Mouse (Mus musculus): ENCODE measurements around the gene Crx. TPM values are rescaled to one million over a fixed set of nuclear protein-coding genes. Genes with fewer than 3 reads are reported as not detected.

Crx gene
- not detected for total RNA-seq (2023)

GRCm38 (mm10) chr7:15879756-15880155, at the start of gene Crx:
TSS of gene Crx (minus strand) at chr7:15879968.

DNA sequence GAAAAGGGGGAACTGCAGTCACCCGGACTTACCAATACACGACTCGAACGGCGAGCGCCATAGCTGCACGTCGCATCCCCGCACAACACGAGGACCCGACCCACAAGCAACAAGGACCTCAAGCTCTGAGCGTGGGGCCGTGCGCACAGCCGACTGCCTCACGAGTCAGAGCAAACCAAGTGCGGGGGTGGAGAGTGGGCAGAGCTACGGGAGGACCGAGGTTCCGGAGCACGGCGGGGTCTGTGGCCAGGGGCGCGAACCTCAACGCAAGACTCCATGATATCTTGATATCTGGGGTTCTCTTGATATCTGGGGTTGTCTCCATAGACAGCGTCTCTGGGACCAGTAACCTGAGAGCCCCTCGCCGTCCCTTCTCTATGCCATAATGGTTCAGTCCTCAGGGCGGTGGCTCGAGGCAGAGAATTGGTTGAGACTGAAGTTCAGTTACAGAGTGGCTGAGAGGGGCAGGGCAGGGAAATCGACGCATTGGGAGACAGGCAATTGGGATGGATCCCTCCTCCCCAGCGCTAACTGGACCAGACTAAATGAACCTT, 42.5 kb upstream of the Crx start, which contains the start of gene Selenow:
Selenow (minus strand) TSS at position 183 of the 554 bp plus-strand sequence.

DNA sequence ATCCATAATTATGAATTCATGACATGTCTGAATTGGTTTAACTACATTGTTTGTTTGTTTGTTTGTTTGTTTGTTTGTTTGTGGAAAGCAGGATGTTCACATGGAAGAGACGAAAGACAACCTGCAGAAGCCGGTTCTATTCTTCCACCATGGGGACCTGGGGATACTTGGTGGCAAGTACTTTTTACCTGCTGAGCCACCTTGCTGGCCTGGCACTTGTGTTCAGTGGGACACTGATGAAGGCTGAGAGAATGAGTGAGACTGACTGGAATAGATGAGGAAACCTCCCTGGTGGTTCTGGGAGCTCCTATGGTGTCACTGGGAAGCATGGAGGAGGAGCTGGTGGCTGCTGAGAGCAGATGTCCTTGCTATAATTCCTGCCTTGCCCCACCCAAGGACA, 2.5 kb upstream of the Crx start, which contains the start of gene Crxos:
Crxos (plus strand) TSS at position 301 of the 400 bp plus-strand sequence.

DNA sequence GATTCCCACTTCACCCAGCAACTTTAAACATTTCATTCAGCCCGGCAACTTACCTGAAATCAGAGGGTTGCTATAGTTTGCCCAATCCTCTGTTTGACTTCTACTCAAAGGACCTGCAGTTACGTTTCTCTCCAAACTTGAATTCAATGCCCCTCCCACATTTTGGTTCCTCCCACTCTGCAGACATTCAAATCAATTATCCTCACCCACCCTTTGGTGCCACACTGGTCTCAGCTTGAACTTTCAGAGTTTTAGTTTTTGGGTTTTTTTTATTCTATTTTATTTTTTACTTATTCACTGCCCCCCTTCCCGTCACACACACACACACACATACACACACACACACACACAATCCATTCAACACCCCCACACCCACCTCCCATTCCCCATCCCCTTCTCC, 40.2 kb downstream of the Crx start, which contains the start of gene Obox6:
Obox6 (minus strand) TSS at position 101 of the 400 bp plus-strand sequence.

Other genes starting within 250 kb of the Crx start
- not detected for gene Obox3, start 240.1 kb downstream of the Crx start, total RNA-seq (2023)
- gene Obox5, start 129.8 kb downstream of the Crx start, total RNA-seq (2023): not detected
- not detected for gene Obox6, start 40.3 kb downstream of the Crx start, total RNA-seq (2023)
- gene Crxos, start 2.6 kb upstream of the Crx start, total RNA-seq (2023): not detected
- 190 TPM for gene Selenow, start 42.4 kb upstream of the Crx start, total RNA-seq (2023)
- 534 TPM for gene Nop53, start 66.1 kb upstream of the Crx start, total RNA-seq (2023)
- gene Ehd2, start 87.6 kb upstream of the Crx start, total RNA-seq (2023): 0.86 TPM
- 77.1 TPM for gene Bicra, start 168.0 kb upstream of the Crx start, total RNA-seq (2023)
- gene Zfp541, start 181.8 kb upstream of the Crx start, total RNA-seq (2023): not detected
- 209 TPM for gene Napa, start 218.5 kb upstream of the Crx start, total RNA-seq (2023)
- gene Kptn, start 239.9 kb upstream of the Crx start, total RNA-seq (2023): 35.1 TPM
- 0.21 TPM for gene Slc8a2, start 249.9 kb upstream of the Crx start, total RNA-seq (2023)